Comparison of ENCODE assay signal across 27 mouse cellular contexts in the genomic region with DNA sequence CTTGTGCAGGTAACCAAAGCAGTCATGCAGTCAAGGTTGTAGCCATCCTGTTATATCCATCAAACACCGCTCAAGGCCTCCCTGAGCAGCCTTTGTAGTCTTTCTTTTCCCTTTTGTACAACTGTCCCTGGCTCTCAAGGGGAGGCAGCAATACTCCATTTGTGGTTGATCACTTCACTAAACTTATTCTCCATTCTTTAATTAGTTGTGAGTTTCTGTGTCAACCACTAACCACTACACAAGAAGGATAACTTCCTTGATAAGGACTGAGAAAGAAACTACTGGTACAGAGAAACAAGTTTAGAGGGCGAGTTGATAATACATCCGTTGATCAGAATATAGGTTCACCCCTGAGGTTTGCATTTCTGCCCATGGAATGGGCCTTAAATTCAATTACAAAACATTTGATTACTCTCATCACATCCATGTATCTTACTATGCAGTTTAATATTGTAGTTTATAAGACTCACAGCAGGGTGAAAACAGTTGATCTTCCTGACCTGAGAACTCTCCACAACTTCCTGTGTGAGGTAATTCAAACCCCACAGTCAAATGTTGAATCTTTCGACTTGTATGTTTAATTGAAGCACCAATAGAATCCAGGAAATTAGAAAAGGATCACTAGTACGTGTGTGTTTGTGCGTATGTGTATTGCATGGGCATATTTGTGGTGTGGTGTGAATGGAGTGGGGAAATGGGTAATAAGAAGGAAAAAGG.
"Had no signal": no experiment of that assay in that cellular context is flagged by ENCODE, and none has a peak within 500 bp of the region (broad histone marks: within the 10 kb centered on the region; RNA-seq: fewer than 3 reads in every experiment).

No protein-coding gene starts in this region.

- H3K36me3 ChIP-seq: heart, embryonic 10.5 days; heart, embryonic 12.5 days; hindbrain, embryonic 10.5 days; hindbrain, embryonic 12.5 days; kidney, embryonic 15.5 days; limb, embryonic 13.5 days; limb, embryonic 15.5 days; liver, embryonic 12.5 days had no signal

- ATAC-seq: hindbrain, embryonic 16.5 days; inflammation-experienced regulatory T-cells, adult 6 months; intestine, embryonic 16.5 days; liver, embryonic 12.5 days had no signal

- H3K27me3 ChIP-seq: heart, embryonic 12.5 days; hindbrain, embryonic 12.5 days; kidney, embryonic 15.5 days; limb, embryonic 13.5 days; limb, embryonic 15.5 days; liver, embryonic 12.5 days had no signal

- H3K4me3 ChIP-seq: heart, embryonic 10.5 days; heart, embryonic 12.5 days; hindbrain, embryonic 10.5 days; hindbrain, embryonic 12.5 days; kidney, embryonic 15.5 days; limb, embryonic 13.5 days; limb, embryonic 15.5 days; liver, embryonic 12.5 days had no signal

- H3K4me2 ChIP-seq: heart, embryonic 12.5 days; hindbrain, embryonic 12.5 days; hindbrain, embryonic 14.5 days; kidney, embryonic 15.5 days; limb, embryonic 13.5 days; limb, embryonic 15.5 days; liver, embryonic 12.5 days had no signal

- H3K27ac ChIP-seq: heart, embryonic 10.5 days; hindbrain, embryonic 10.5 days; hindbrain, embryonic 12.5 days; hindbrain, embryonic 14.5 days; kidney, embryonic 15.5 days; kidney, postnatal 0 days; limb, embryonic 13.5 days; limb, embryonic 15.5 days; liver, embryonic 12.5 days; liver, embryonic 14.5 days had no signal

- H3K4me1 ChIP-seq: hindbrain, embryonic 12.5 days; kidney, embryonic 15.5 days; limb, embryonic 13.5 days; limb, embryonic 15.5 days; liver, embryonic 12.5 days had no signal

- H3K9me3 ChIP-seq: heart, embryonic 10.5 days; heart, embryonic 12.5 days; hindbrain, embryonic 10.5 days; hindbrain, embryonic 12.5 days; kidney, embryonic 15.5 days; limb, embryonic 13.5 days; limb, embryonic 15.5 days; liver, embryonic 12.5 days had no signal

- DNase-seq: gastrocnemius, postnatal 14 days; gastrocnemius, postnatal 36 days; heart, adult 18-20 months; heart, postnatal 10 days; heart, postnatal 4 days; kidney, adult 11 months; kidney, adult 2 months; kidney, adult 9 months; kidney, postnatal 14 days; kidney, postnatal 36 days; layer of hippocampus, adult 9-11 months; layer of hippocampus, postnatal 36 days; left cerebral cortex, postnatal 4 days had no signal

- H3K9ac ChIP-seq: heart, embryonic 12.5 days; hindbrain, embryonic 12.5 days; hindbrain, embryonic 14.5 days; kidney, embryonic 15.5 days; limb, embryonic 13.5 days; limb, embryonic 15.5 days; liver, embryonic 12.5 days; liver, embryonic 14.5 days had no signal
